Mouse (Mus musculus): Measurements from ENCODE around the gene Ncoa3. TPM values are rescaled to one million over a fixed set of nuclear protein-coding genes. Genes with fewer than 3 reads are reported as not detected.

The Ncoa3 gene
- total and polyA plus RNA-seq, 2 experiments from 2014 or later: 5.8 to 48.7 TPM

- DNase-seq (ENCODE audit: low spot score) (no peak), ATAC-seq (ENCODE audit: insufficient read depth, low read depth) (no peak)
- Histone ChIP-seq H3K27ac (ENCODE audit: low read depth) (no peak overlapping the region), H3K27me3 (ENCODE audit: control insufficient read depth, insufficient read depth, low read length) (no peaks in the 10 kb centered on the region), H3K4me1 (ENCODE audit: control insufficient read depth, insufficient read depth) (peaks cover 11% of the 10 kb centered on the region), H3K36me3 (replicated peaks; ENCODE audit: control insufficient read depth, insufficient read depth, low read length) (no peaks in the 10 kb centered on the region), H3K9me3 (replicated peaks; ENCODE audit: control insufficient read depth, low read length) (no peaks in the 10 kb centered on the region), H3K4me2 (ENCODE audit: low read depth, low read length) (no peak overlapping the region), H3K9ac (replicated peaks; ENCODE audit: low read depth, low read length) (no peak overlapping the region), H3K4me3 (ENCODE audit: low read depth, low read length) (no peak overlapping the region)
- WGBS: 40% methylated on average over 3 of the region's 3 CpGs
- no peak for TF ChIP-seq CTCF (IDR thresholded peaks at IDR 0.05; ENCODE audit: low read depth)
- TF ChIP-seq EP300 (IDR thresholded peaks at IDR 0.05; ENCODE audit: low read depth): no peak
These were observed 42.7 kb upstream of the Ncoa3 start for GRCm38 (mm10) chr2:165949719-165950118.

GRCm38 (mm10) chr2:165951432-165952068 is 40.9 kb upstream of the Ncoa3 start:
- Histone ChIP-seq H3K9me3 (replicated peaks; ENCODE audit: control insufficient read depth, low read length) (no peaks in the 10 kb centered on the region), H3K4me2 (ENCODE audit: low read depth, low read length) (no peak overlapping the region), H3K4me3 (ENCODE audit: low read depth, low read length) (no peak overlapping the region), H3K27ac (ENCODE audit: low read depth) (0 out of 2 replicates have a peak overlapping the region, but pooled peaks have one; percentile 2), H3K9ac (replicated peaks; ENCODE audit: low read depth, low read length) (no peak overlapping the region), H3K36me3 (replicated peaks; ENCODE audit: control insufficient read depth, insufficient read depth, low read length) (no peaks in the 10 kb centered on the region), H3K27me3 (ENCODE audit: control insufficient read depth, insufficient read depth, low read length) (no peaks in the 10 kb centered on the region), H3K4me1 (ENCODE audit: control insufficient read depth, insufficient read depth) (peaks cover 17% of the 10 kb centered on the region)
- DNase-seq (ENCODE audit: low spot score): no peak
- 36% methylated on average over 12 of the region's 12 CpGs for WGBS
- TF ChIP-seq EP300 (IDR thresholded peaks at IDR 0.05; ENCODE audit: low read depth) (no peak), CTCF (IDR thresholded peaks at IDR 0.05; ENCODE audit: low read depth) (no peak)
- ATAC-seq (ENCODE audit: insufficient read depth, low read depth): no peak

GRCm38 (mm10) chr2:165954872-165955271 is 37.6 kb upstream of the Ncoa3 start:
- Histone ChIP-seq H3K27me3 (ENCODE audit: control insufficient read depth, insufficient read depth, low read length) (no peaks in the 10 kb centered on the region), H3K4me2 (ENCODE audit: low read depth, low read length) (peak overlapping the region; percentile 45), H3K9ac (replicated peaks; ENCODE audit: low read depth, low read length) (no peak overlapping the region), H3K4me3 (ENCODE audit: low read depth, low read length) (peak overlapping the region; percentile 15; the same call in 1 of the 2 replicates), H3K36me3 (replicated peaks; ENCODE audit: control insufficient read depth, insufficient read depth, low read length) (no peaks in the 10 kb centered on the region), H3K27ac (ENCODE audit: low read depth) (peak overlapping the region; percentile 76), H3K9me3 (replicated peaks; ENCODE audit: control insufficient read depth, low read length) (no peaks in the 10 kb centered on the region), H3K4me1 (ENCODE audit: control insufficient read depth, insufficient read depth) (peaks cover 17% of the 10 kb centered on the region)
- no peak for TF ChIP-seq CTCF (IDR thresholded peaks at IDR 0.05; ENCODE audit: low read depth)
- TF ChIP-seq EP300 (IDR thresholded peaks at IDR 0.05; ENCODE audit: low read depth): no peak
- 22% methylated on average over 20 of the region's 20 CpGs for WGBS
- DNase-seq (ENCODE audit: low spot score): peak; percentile 30
- peak; percentile 47; the same call in 1 of the 2 replicates for ATAC-seq (ENCODE audit: insufficient read depth, low read depth)

GRCm38 (mm10) chr2:165955386-165955785 is 37.0 kb upstream of the Ncoa3 start:
- H3K4me3 ChIP-seq (ENCODE audit: low read depth, low read length): no peak overlapping the region
- H3K27ac ChIP-seq (ENCODE audit: low read depth): peak overlapping the region; percentile 76
- 70% methylated on average over 8 of the region's 8 CpGs for WGBS
- no peaks in the 10 kb centered on the region for H3K27me3 ChIP-seq (ENCODE audit: control insufficient read depth, insufficient read depth, low read length)
- no peak for TF ChIP-seq CTCF (IDR thresholded peaks at IDR 0.05; ENCODE audit: low read depth)
- TF ChIP-seq EP300 (IDR thresholded peaks at IDR 0.05; ENCODE audit: low read depth): no peak
- H3K9ac ChIP-seq (replicated peaks; ENCODE audit: low read depth, low read length): no peak overlapping the region
- no peaks in the 10 kb centered on the region for H3K36me3 ChIP-seq (replicated peaks; ENCODE audit: control insufficient read depth, insufficient read depth, low read length)
- no peak for DNase-seq (ENCODE audit: low spot score)
- no peaks in the 10 kb centered on the region for H3K9me3 ChIP-seq (replicated peaks; ENCODE audit: control insufficient read depth, low read length)
- peaks cover 17% of the 10 kb centered on the region for H3K4me1 ChIP-seq (ENCODE audit: control insufficient read depth, insufficient read depth)
- no peak overlapping the region; the same call in 1 of the 2 replicates for H3K4me2 ChIP-seq (ENCODE audit: low read depth, low read length)
- no peak for ATAC-seq (ENCODE audit: insufficient read depth, low read depth)

- no peaks in the 10 kb centered on the region for H3K36me3 ChIP-seq (replicated peaks; ENCODE audit: control insufficient read depth, insufficient read depth, low read length)
- no peak overlapping the region for H3K4me3 ChIP-seq (ENCODE audit: low read depth, low read length)
- DNase-seq (ENCODE audit: low spot score) (no peak), ATAC-seq (ENCODE audit: insufficient read depth, low read depth) (no peak)
- H3K4me2 ChIP-seq (ENCODE audit: low read depth, low read length): no peak overlapping the region
- H3K9ac ChIP-seq (replicated peaks; ENCODE audit: low read depth, low read length): no peak overlapping the region
- 84% methylated on average over 7 of the region's 7 CpGs for WGBS
- H3K4me1 ChIP-seq (ENCODE audit: control insufficient read depth, insufficient read depth): peaks cover 17% of the 10 kb centered on the region
- no peak overlapping the region for H3K27ac ChIP-seq (ENCODE audit: low read depth)
- no peaks in the 10 kb centered on the region for H3K9me3 ChIP-seq (replicated peaks; ENCODE audit: control insufficient read depth, low read length)
- no peak for TF ChIP-seq CTCF (IDR thresholded peaks at IDR 0.05; ENCODE audit: low read depth)
- no peak for TF ChIP-seq EP300 (IDR thresholded peaks at IDR 0.05; ENCODE audit: low read depth)
- no peaks in the 10 kb centered on the region for H3K27me3 ChIP-seq (ENCODE audit: control insufficient read depth, insufficient read depth, low read length)
These were observed 36.2 kb upstream of the Ncoa3 start for GRCm38 (mm10) chr2:165956096-165956740.
